Mouse (Mus musculus) embryonic facial prominence, embryonic 14.5 days (tissue): Measurements from ENCODE around the gene Olfr44. TPM values are rescaled to one million over a fixed set of nuclear protein-coding genes. Genes with fewer than 3 reads are reported as not detected.

ENCODE experiments used
- polyA plus RNA-seq: library from polyadenylated mRNA; unstranded; fragments of >200 nt; fragmentation: Nextera tagmentation; extraction: Ambion mirVana; gene quantifications from 2 replicates; pipeline ENCODE4 v1.2.1, GENCODE M21; 2014

Olfr44 gene
- polyA plus RNA-seq, 1 experiment from 2014 or later, result not detected

Other genes starting within 250 kb of the Olfr44 start
- gene Olfr1537, start 244.0 kb downstream of the Olfr44 start, polyA plus RNA-seq, result 0.08 and 0.13 TPM in 2 replicates
- gene Olfr945, start 217.2 kb downstream of the Olfr44 start, polyA plus RNA-seq, result not detected in 2 replicates
- gene Olfr948, start 167.9 kb downstream of the Olfr44 start, polyA plus RNA-seq, result not detected in 2 replicates
- 0.17 TPM in 1 of 2 replicates, not detected in the other for gene Olfr951, start 106.6 kb downstream of the Olfr44 start, polyA plus RNA-seq
- gene Olfr952, start 66.8 kb downstream of the Olfr44 start, polyA plus RNA-seq, result not detected in 2 replicates
- gene Olfr954, start 37.3 kb downstream of the Olfr44 start, polyA plus RNA-seq, result not detected in 2 replicates
- gene Olfr955, start 22.1 kb downstream of the Olfr44 start, polyA plus RNA-seq, result 0.18 TPM in 1 of 2 replicates, not detected in the other
- gene Olfr957, start 21.8 kb upstream of the Olfr44 start, polyA plus RNA-seq, result 0.14 and 0.42 TPM in 2 replicates
- 0.18 TPM in 1 of 2 replicates, not detected in the other for gene Olfr958, start 60.1 kb upstream of the Olfr44 start, polyA plus RNA-seq
- gene Olfr959, start 81.6 kb upstream of the Olfr44 start, polyA plus RNA-seq, result not detected in 2 replicates
- 165 and 171 TPM in 2 replicates for gene AW551984, start 110.4 kb upstream of the Olfr44 start, polyA plus RNA-seq
- not detected in 2 replicates for gene Olfr148, start 116.7 kb upstream of the Olfr44 start, polyA plus RNA-seq
- gene Olfr960, start 127.4 kb upstream of the Olfr44 start, polyA plus RNA-seq, result not detected in 2 replicates
- gene Olfr961, start 151.1 kb upstream of the Olfr44 start, polyA plus RNA-seq, result not detected in 2 replicates
- gene Olfr963, start 173.2 kb upstream of the Olfr44 start, polyA plus RNA-seq, result not detected in 2 replicates
- gene Olfr149, start 213.1 kb upstream of the Olfr44 start, polyA plus RNA-seq, result not detected in 2 replicates
- not detected in 2 replicates for gene Olfr965, start 217.4 kb upstream of the Olfr44 start, polyA plus RNA-seq
- not detected in 2 replicates for gene Olfr150, start 237.0 kb upstream of the Olfr44 start, polyA plus RNA-seq